Mouse (Mus musculus): ENCODE data around the gene Crip1. TPM values are rescaled to one million over a fixed set of nuclear protein-coding genes. Genes with fewer than 3 reads are reported as not detected.
A peak's percentile ranks its signal among the peaks of the same experiment; 100 is the strongest.

The Crip1 gene
- polyA plus RNA-seq, 1 experiment = 1,644 TPM

GRCm38 (mm10) chr12:113153971-113154370 lies 7.9 kb downstream of the Crip1 start:
- Histone ChIP-seq H3ac (ENCODE audit: control insufficient read depth, insufficient read length, low read depth) (no peak overlapping the region), H3K27me3 (ENCODE audit: control insufficient read depth, insufficient read depth, insufficient read length) (no peaks in the 10 kb centered on the region), H3K79me3 (ENCODE audit: low read depth) (peaks cover 11% of the 10 kb centered on the region), H3K36me3 (ENCODE audit: control insufficient read depth, insufficient read depth) (peaks cover 15% of the 10 kb centered on the region), H3K4me3 (ENCODE audit: insufficient read depth, poor library complexity, severe bottlenecking) (no peak overlapping the region), H3K79me2 (ENCODE audit: control insufficient read depth, insufficient read depth) (peaks cover 42% of the 10 kb centered on the region)
- TF ChIP-seq MYOG (IDR thresholded peaks at IDR 0.05; ENCODE audit: control insufficient read depth, extremely low read depth, insufficient read length) (no peak), MYOD1 (IDR thresholded peaks at IDR 0.05; ENCODE audit: control insufficient read depth, insufficient read length, low read depth) (no peak), MAX (IDR thresholded peaks at IDR 0.05) (no peak), USF1 (IDR thresholded peaks at IDR 0.05; ENCODE audit: low read depth) (no peak), CTCF (IDR thresholded peaks at IDR 0.05; ENCODE audit: control insufficient read depth, insufficient read depth, insufficient read length) (no peak), CEBPB (IDR thresholded peaks at IDR 0.05; ENCODE audit: low read depth) (no peak), FOSL1 (IDR thresholded peaks at IDR 0.05; ENCODE audit: insufficient read depth, low read length, poor library complexity, severe bottlenecking) (no peak)

DNA sequence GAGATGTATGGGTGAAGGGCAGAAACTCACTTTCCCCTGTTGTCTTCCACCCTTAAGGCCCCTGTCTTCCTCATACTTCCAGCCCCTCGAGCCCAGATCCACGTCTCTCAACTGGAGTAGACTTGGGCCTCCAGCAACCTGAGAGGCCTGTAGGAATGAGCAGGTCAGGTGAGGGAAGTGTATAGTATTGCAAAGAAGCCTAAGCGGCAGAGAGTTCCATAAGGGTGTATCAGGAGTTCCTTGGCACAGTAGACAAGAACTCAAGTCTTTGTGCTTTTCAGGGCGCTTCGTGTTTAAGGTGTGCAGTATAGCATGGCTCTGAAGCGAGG lies 8.6 kb downstream of the Crip1 start:
- peaks cover 11% of the 10 kb centered on the region for H3K79me3 ChIP-seq (ENCODE audit: low read depth)
- peaks cover 42% of the 10 kb centered on the region for H3K79me2 ChIP-seq (ENCODE audit: control insufficient read depth, insufficient read depth)
- H3K4me3 ChIP-seq (ENCODE audit: insufficient read depth, poor library complexity, severe bottlenecking) = no peak overlapping the region
- peaks cover 15% of the 10 kb centered on the region for H3K36me3 ChIP-seq (ENCODE audit: control insufficient read depth, insufficient read depth)
- TF ChIP-seq MAX (IDR thresholded peaks at IDR 0.05) = no peak
- no peak for TF ChIP-seq CEBPB (IDR thresholded peaks at IDR 0.05; ENCODE audit: low read depth)
- no peak for TF ChIP-seq FOSL1 (IDR thresholded peaks at IDR 0.05; ENCODE audit: insufficient read depth, low read length, poor library complexity, severe bottlenecking)
- TF ChIP-seq CTCF (IDR thresholded peaks at IDR 0.05; ENCODE audit: control insufficient read depth, insufficient read depth, insufficient read length) = no peak
- no peak for TF ChIP-seq USF1 (IDR thresholded peaks at IDR 0.05; ENCODE audit: low read depth)
- no peak for TF ChIP-seq MYOD1 (IDR thresholded peaks at IDR 0.05; ENCODE audit: control insufficient read depth, insufficient read length, low read depth)
- TF ChIP-seq MYOG (IDR thresholded peaks at IDR 0.05; ENCODE audit: control insufficient read depth, extremely low read depth, insufficient read length) = no peak
- H3ac ChIP-seq (ENCODE audit: control insufficient read depth, insufficient read length, low read depth) = no peak overlapping the region
- no peaks in the 10 kb centered on the region for H3K27me3 ChIP-seq (ENCODE audit: control insufficient read depth, insufficient read depth, insufficient read length)

GRCm38 (mm10) chr12:113155076-113155771 lies 9.1 kb downstream of the Crip1 start:
- H3ac ChIP-seq (ENCODE audit: control insufficient read depth, insufficient read length, low read depth) = peak overlapping the region; percentile 1
- no peaks in the 10 kb centered on the region for H3K27me3 ChIP-seq (ENCODE audit: control insufficient read depth, insufficient read depth, insufficient read length)
- H3K79me2 ChIP-seq (ENCODE audit: control insufficient read depth, insufficient read depth) = peaks cover 42% of the 10 kb centered on the region
- peak overlapping the region; percentile 6 for H3K4me3 ChIP-seq (ENCODE audit: insufficient read depth, poor library complexity, severe bottlenecking)
- peaks cover 15% of the 10 kb centered on the region for H3K36me3 ChIP-seq (ENCODE audit: control insufficient read depth, insufficient read depth)
- H3K79me3 ChIP-seq (ENCODE audit: low read depth) = peaks cover 11% of the 10 kb centered on the region
- TF ChIP-seq CTCF (IDR thresholded peaks at IDR 0.05; ENCODE audit: control insufficient read depth, insufficient read depth, insufficient read length) (no peak), USF1 (IDR thresholded peaks at IDR 0.05; ENCODE audit: low read depth) (no peak), MYOG (IDR thresholded peaks at IDR 0.05; ENCODE audit: control insufficient read depth, extremely low read depth, insufficient read length) (no peak), FOSL1 (IDR thresholded peaks at IDR 0.05; ENCODE audit: insufficient read depth, low read length, poor library complexity, severe bottlenecking) (no peak), MAX (IDR thresholded peaks at IDR 0.05) (no peak), CEBPB (IDR thresholded peaks at IDR 0.05; ENCODE audit: low read depth) (no peak), MYOD1 (IDR thresholded peaks at IDR 0.05; ENCODE audit: control insufficient read depth, insufficient read length, low read depth) (no peak)

- Histone ChIP-seq H3K36me3 (ENCODE audit: control insufficient read depth, insufficient read depth) (peaks cover 15% of the 10 kb centered on the region), H3ac (ENCODE audit: control insufficient read depth, insufficient read length, low read depth) (peak within 1 kb of the TSS; percentile 85), H3K27me3 (ENCODE audit: control insufficient read depth, insufficient read depth, insufficient read length) (no peaks in the 10 kb centered on the region), H3K79me3 (ENCODE audit: low read depth) (peaks cover 11% of the 10 kb centered on the region), H3K79me2 (ENCODE audit: control insufficient read depth, insufficient read depth) (peaks cover 42% of the 10 kb centered on the region), H3K4me3 (ENCODE audit: insufficient read depth, poor library complexity, severe bottlenecking) (peak within 1 kb of the TSS; percentile 72)
- peak; percentile 93 for TF ChIP-seq CTCF (IDR thresholded peaks at IDR 0.05; ENCODE audit: control insufficient read depth, insufficient read depth, insufficient read length)
- no peak for TF ChIP-seq FOSL1 (IDR thresholded peaks at IDR 0.05; ENCODE audit: insufficient read depth, low read length, poor library complexity, severe bottlenecking)
- TF ChIP-seq MAX (IDR thresholded peaks at IDR 0.05) = peak; percentile 25
Measured at GRCm38 (mm10) chr12:113155887-113156539, 9.9 kb downstream of the Crip1 start, which contains the start of gene Tedc1. TSS of gene Tedc1 (plus strand) at chr12:113156421.

- peak overlapping the region; percentile 85 for H3ac ChIP-seq (ENCODE audit: control insufficient read depth, insufficient read length, low read depth)
- TF ChIP-seq MAX (IDR thresholded peaks at IDR 0.05) (no peak), MYOD1 (IDR thresholded peaks at IDR 0.05; ENCODE audit: control insufficient read depth, insufficient read length, low read depth) (no peak), USF1 (IDR thresholded peaks at IDR 0.05; ENCODE audit: low read depth) (no peak), FOSL1 (IDR thresholded peaks at IDR 0.05; ENCODE audit: insufficient read depth, low read length, poor library complexity, severe bottlenecking) (no peak), CTCF (IDR thresholded peaks at IDR 0.05; ENCODE audit: control insufficient read depth, insufficient read depth, insufficient read length) (no peak), MYOG (IDR thresholded peaks at IDR 0.05; ENCODE audit: control insufficient read depth, extremely low read depth, insufficient read length) (no peak), CEBPB (IDR thresholded peaks at IDR 0.05; ENCODE audit: low read depth) (no peak)
- no peaks in the 10 kb centered on the region for H3K27me3 ChIP-seq (ENCODE audit: control insufficient read depth, insufficient read depth, insufficient read length)
- H3K4me3 ChIP-seq (ENCODE audit: insufficient read depth, poor library complexity, severe bottlenecking) = peak overlapping the region; percentile 72
- peaks cover 11% of the 10 kb centered on the region for H3K79me3 ChIP-seq (ENCODE audit: low read depth)
- H3K36me3 ChIP-seq (ENCODE audit: control insufficient read depth, insufficient read depth) = peaks cover 15% of the 10 kb centered on the region
- peaks cover 41% of the 10 kb centered on the region for H3K79me2 ChIP-seq (ENCODE audit: control insufficient read depth, insufficient read depth)
Measured at GRCm38 (mm10) chr12:113156540-113156929, 10.4 kb downstream of the Crip1 start.
